34 mouse cellular contexts compared by ENCODE assay signal in the genomic region with DNA sequence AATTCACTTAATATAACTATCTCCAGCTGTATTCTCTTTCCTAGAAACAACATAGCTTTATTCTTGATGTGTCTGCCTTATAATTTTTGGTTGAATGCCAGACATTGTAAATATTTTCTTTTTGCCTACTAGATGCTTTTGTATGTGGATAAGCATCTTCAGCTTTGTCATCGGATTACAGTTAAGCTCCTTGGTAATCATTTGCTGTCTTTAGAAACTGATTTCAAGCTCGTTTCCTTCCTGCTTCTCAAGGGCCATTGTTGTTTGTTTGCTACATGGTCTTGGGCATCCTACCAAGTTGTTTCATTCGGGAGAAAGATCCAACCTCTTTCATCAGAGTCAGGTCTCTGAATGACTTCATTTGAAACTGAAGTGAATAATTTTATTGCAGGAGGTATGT. TPM values are rescaled to one million over a fixed set of nuclear protein-coding genes. Genes with fewer than 3 reads are reported as not detected.
"Had no signal": no experiment of that assay in that cellular context is flagged by ENCODE, and none has a peak within 500 bp of the region (broad histone marks: within the 10 kb centered on the region; RNA-seq: fewer than 3 reads in every experiment).

No protein-coding gene starts in this region.

- H3K9me3 ChIP-seq: heart, embryonic 10.5 days; heart, embryonic 12.5 days; hindbrain, embryonic 10.5 days; hindbrain, embryonic 12.5 days; intestine, embryonic 15.5 days; kidney, embryonic 15.5 days; limb, embryonic 10.5 days; limb, embryonic 12.5 days had no signal

- H3K4me3 ChIP-seq: gastrocnemius, adult 2 months; heart, embryonic 10.5 days; heart, embryonic 12.5 days; hindbrain, embryonic 10.5 days; hindbrain, embryonic 12.5 days; intestine, embryonic 15.5 days; kidney, embryonic 15.5 days; layer of hippocampus, adult 2 months; left cerebral cortex, adult 2 months; limb, embryonic 10.5 days; limb, embryonic 12.5 days had no signal

- H3K4me1 ChIP-seq: heart, embryonic 10.5 days; heart, embryonic 12.5 days; hindbrain, embryonic 10.5 days; hindbrain, embryonic 12.5 days; intestine, embryonic 15.5 days; kidney, embryonic 15.5 days; limb, embryonic 10.5 days; limb, embryonic 12.5 days had no signal

- H3K27me3 ChIP-seq: heart, embryonic 12.5 days; hindbrain, embryonic 12.5 days; intestine, embryonic 15.5 days; kidney, embryonic 15.5 days; limb, embryonic 12.5 days had no signal

- H3K36me3 ChIP-seq: heart, embryonic 10.5 days; heart, embryonic 12.5 days; hindbrain, embryonic 10.5 days; hindbrain, embryonic 12.5 days; intestine, embryonic 15.5 days; kidney, embryonic 15.5 days; limb, embryonic 10.5 days; limb, embryonic 12.5 days had no signal

- ATAC-seq: hindbrain, embryonic 16.5 days; inflammation-experienced regulatory T-cells, adult 6 months; intestine, embryonic 15.5 days; intestine, postnatal 0 days had no signal

- H3K4me2 ChIP-seq: heart, embryonic 12.5 days; hindbrain, embryonic 12.5 days; hindbrain, embryonic 14.5 days; intestine, embryonic 15.5 days; kidney, embryonic 15.5 days; limb, embryonic 12.5 days; liver, embryonic 11.5 days had no signal

- DNase-seq: gastrocnemius, adult 2 months; gastrocnemius, postnatal 10 days; gastrocnemius, postnatal 25 days; heart, adult 18-20 months; heart, postnatal 10 days; heart, postnatal 4 days; kidney, adult 18-20 months; kidney, adult 8-10 months; kidney, postnatal 10 days; kidney, postnatal 25 days; kidney, postnatal 4 days; liver had no signal

- H3K9ac ChIP-seq: heart, embryonic 12.5 days; hindbrain, embryonic 12.5 days; hindbrain, embryonic 14.5 days; intestine, embryonic 15.5 days; kidney, embryonic 15.5 days; limb, embryonic 12.5 days had no signal

- H3K27ac ChIP-seq: gastrocnemius, adult 2 months; heart, embryonic 10.5 days; hindbrain, embryonic 10.5 days; hindbrain, embryonic 12.5 days; hindbrain, embryonic 14.5 days; intestine, embryonic 15.5 days; kidney, embryonic 15.5 days; layer of hippocampus, adult 2 months; left cerebral cortex, adult 2 months; limb, embryonic 10.5 days; limb, embryonic 12.5 days had no signal

RNA-seq across cellular contexts. Expression of a gene that starts 59.8 kb away (rescaled TPM):
- total RNA-seq: gastrocnemius, adult 2 months; gastrocnemius, postnatal 10 days; gastrocnemius, postnatal 25 days; gastrocnemius, postnatal 4 days; granulocyte monocyte progenitor cell, adult 5-6 weeks; heart, adult 18-20 months; heart, adult 8-10 months; heart, postnatal 10 days; heart, postnatal 25 days; heart, postnatal 4 days had no signal
- polyA plus RNA-seq: heart, embryonic 10.5 days; heart, embryonic 12.5 days; heart, embryonic 14.5 days; heart, embryonic 16.5 days; hindbrain, embryonic 10.5 days; hindbrain, embryonic 12.5 days; hindbrain, embryonic 14.5 days; inflammation-experienced regulatory T-cells, adult 6 months; intestine, embryonic 15.5 days; intestine, postnatal 0 days; kidney, embryonic 15.5 days; limb, embryonic 10.5 days; limb, embryonic 12.5 days; limb, embryonic 14.5 days; liver, embryonic 11.5 days had no signal
